Mouse (Mus musculus) spleen, postnatal 36 days (tissue): Measurements from ENCODE around the gene Ott.
"Not testable (repeated sequence)": the region's sequence is repeated elsewhere in the genome, so short reads cannot be mapped to it uniquely, and the experiment has no call there.

ENCODE experiments used
- DNase-seq, 2 experiments: peaks; one replicate each; pipeline ENCODE4 v3.0.0; 2022; ENCODE audit warnings: low spot score in 2 of 2, mixed read lengths in 1 of 2

The Ott gene

DNA sequence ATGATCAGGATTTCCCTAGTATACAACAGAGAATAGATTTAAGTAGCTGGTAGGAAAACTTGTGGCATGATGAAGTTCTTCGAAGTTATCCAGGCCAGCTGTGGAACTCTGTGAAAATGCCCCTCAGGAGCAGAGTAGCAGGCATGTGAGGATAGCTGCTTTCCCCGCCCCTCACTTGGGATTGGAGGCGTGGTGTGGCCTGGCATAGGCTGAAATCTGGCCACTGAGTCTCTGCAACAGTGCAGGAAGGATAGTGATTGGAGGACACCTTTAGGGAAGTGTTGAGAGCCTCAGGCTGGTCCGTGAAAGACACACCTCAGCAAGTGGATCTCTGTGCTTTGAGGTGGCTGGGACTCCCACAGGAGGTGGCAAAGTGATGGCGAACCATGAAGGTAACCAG lies at the start of gene Ott:
Gene Ott (plus strand): TSS at position 301 of the 400 bp plus-strand sequence.
- not testable (repeated sequence) for DNase-seq
